Mouse (Mus musculus): Measurements from ENCODE around the gene Rasl12.

- TF ChIP-seq POLR2A (IDR thresholded peaks at IDR 0.05; ENCODE audit: insufficient read length, low read depth): no peak
- TF ChIP-seq MAX (IDR thresholded peaks at IDR 0.05; ENCODE audit: low read depth): no peak
- no peak for TF ChIP-seq SRF (IDR thresholded peaks at IDR 0.05; ENCODE audit: control insufficient read depth, insufficient read length, low read depth)
Measured at GRCm38 (mm10) chr9:65434140-65434539, 35.8 kb downstream of the Rasl12 start.
